Mouse (Mus musculus) CH12.LX (cell line): ENCODE data around the gene Slc6a17. TPM values are rescaled to one million over a fixed set of nuclear protein-coding genes. Genes with fewer than 3 reads are reported as not detected.

Experiments used
- DNase-seq: peaks from one replicate; pipeline ENCODE4 v3.0.0-alpha.2; 2013; ENCODE audit errors: extremely low read depth
- H3K27ac ChIP-seq: 2 replicates; pipeline ENCODE4 v1.5.1; 2012; ENCODE audit warnings: low read depth, mild to moderate bottlenecking, control low read depth, moderate library complexity; ENCODE audit not compliant: insufficient read depth
- H3K27me3 ChIP-seq: replicated peaks from 2 replicates; pipeline ENCODE3; 2012; ENCODE audit warnings: inconsistent platforms
- H3K36me3 ChIP-seq, 2 experiments: replicated peaks in 1 of 2; 2 replicates each; pipeline versions ENCODE3 to v1.6.1; 2012; ENCODE audit warnings: inconsistent platforms in 1 of 2, low read length in 1 of 2, mild to moderate bottlenecking in 1 of 2, mixed read lengths in 1 of 2, moderate library complexity in 1 of 2; ENCODE audit not compliant: control insufficient read depth in 1 of 2, insufficient read depth in 1 of 2
- H3K4me1 ChIP-seq, 2 experiments: 2 replicates each; pipeline ENCODE4 v1.6.1; 2012; ENCODE audit warnings: inconsistent platforms in 1 of 2, moderate library complexity in 1 of 2; ENCODE audit not compliant: insufficient read depth in 2 of 2, control insufficient read depth in 1 of 2
- H3K4me2 ChIP-seq: 2 replicates; pipeline ENCODE4 v1.6.1; 2012; ENCODE audit warnings: low read depth, mild to moderate bottlenecking, control low read depth; ENCODE audit not compliant: poor library complexity, insufficient read depth, severe bottlenecking
- H3K4me3 ChIP-seq, 3 experiments: fragments of 150-350 bp in 1 of 3; sonication (generic) in 1 of 3; replicated peaks in 1 of 3; 2 replicates each; pipeline versions ENCODE3 to v1.5.1; 2011 to 2012; ENCODE audit warnings: low read depth in 2 of 3, low read length in 2 of 3, mild to moderate bottlenecking in 2 of 3, moderate library complexity in 2 of 3, control low read depth in 1 of 3, improper control_type of control experiment in 1 of 3, inconsistent platforms in 1 of 3, mixed read lengths in 1 of 3; ENCODE audit not compliant: poor library complexity in 1 of 3
- H3K79me2 ChIP-seq: replicated peaks from 2 replicates; pipeline ENCODE4 v1.6.1; 2012; ENCODE audit warnings: mild to moderate bottlenecking, moderate library complexity; ENCODE audit not compliant: control insufficient read depth, poor library complexity, insufficient read depth, severe bottlenecking; ENCODE audit errors: extremely low read depth
- H3K9ac ChIP-seq: 2 replicates; pipeline ENCODE4 v1.6.1; 2012; ENCODE audit warnings: low read depth, mild to moderate bottlenecking, control low read depth, moderate library complexity; ENCODE audit not compliant: insufficient read depth
- H3K9me3 ChIP-seq: replicated peaks from 2 replicates; pipeline ENCODE3; 2012; ENCODE audit warnings: low read length, inconsistent platforms, mixed read lengths
- BHLHE40 ChIP-seq: IDR thresholded peaks from 2 replicates; pipeline ENCODE4 v1.6.1; 2011; ENCODE audit warnings: mild to moderate bottlenecking, low read depth, low read length, improper control_type of control experiment
- CHD2 ChIP-seq: IDR thresholded peaks from 2 replicates; pipeline ENCODE4 v1.6.1; 2011; ENCODE audit warnings: low read length, improper control_type of control experiment
- CTCF ChIP-seq, 2 experiments: IDR thresholded peaks in 1 of 2; conservative IDR thresholded peaks in 1 of 2; 2 replicates each; pipeline ENCODE4 v1.5.1; 2011 to 2012; ENCODE audit warnings: low read depth in 2 of 2, low read length in 2 of 2, improper control_type of control experiment in 1 of 2, inconsistent platforms in 1 of 2, mild to moderate bottlenecking in 1 of 2, moderate library complexity in 1 of 2
- ELF1 ChIP-seq: IDR thresholded peaks from 2 replicates; pipeline ENCODE4 v1.6.1; 2014; ENCODE audit warnings: low read depth, mild to moderate bottlenecking, inconsistent platforms, low read length, improper control_type of control experiment
- EP300 ChIP-seq: IDR thresholded peaks from 2 replicates; pipeline ENCODE4 v1.6.1; 2011; ENCODE audit warnings: low read length, improper control_type of control experiment
- JUND ChIP-seq: conservative IDR thresholded peaks from 2 replicates; pipeline ENCODE4 v1.6.1; 2011; ENCODE audit warnings: low read depth, low read length, improper control_type of control experiment
- KAT2A ChIP-seq: IDR thresholded peaks from 2 replicates; pipeline ENCODE4 v1.6.1; 2012; ENCODE audit warnings: low read length, improper control_type of control experiment, inconsistent platforms; ENCODE audit not compliant: insufficient replicate concordance
- MAFK ChIP-seq: IDR thresholded peaks from 2 replicates; pipeline ENCODE4 v1.6.1; 2011; ENCODE audit warnings: low read length, improper control_type of control experiment; ENCODE audit not compliant: insufficient replicate concordance
- MAX ChIP-seq: IDR thresholded peaks from 2 replicates; pipeline ENCODE4 v1.6.1; 2011; ENCODE audit warnings: low read length, improper control_type of control experiment
- MAZ ChIP-seq: IDR thresholded peaks from 2 replicates; pipeline ENCODE4 v1.6.1; 2012; ENCODE audit warnings: low read depth, mild to moderate bottlenecking, inconsistent platforms, low read length, improper control_type of control experiment, moderate library complexity
- MEF2A ChIP-seq: IDR thresholded peaks from 2 replicates; pipeline ENCODE4 v1.6.1; 2014; ENCODE audit warnings: low read depth, mild to moderate bottlenecking, inconsistent platforms, low read length, improper control_type of control experiment, borderline replicate concordance
- MXI1 ChIP-seq: IDR thresholded peaks from 2 replicates; pipeline ENCODE4 v1.6.1; 2011; ENCODE audit warnings: mild to moderate bottlenecking, low read depth, low read length, improper control_type of control experiment
- MYC ChIP-seq: IDR thresholded peaks from 2 replicates; pipeline ENCODE4 v1.6.1; 2011; ENCODE audit warnings: low read depth, mild to moderate bottlenecking, improper control_type of control experiment, low read length
- NELFE ChIP-seq: IDR thresholded peaks from 2 replicates; pipeline ENCODE4 v1.6.1; 2011; ENCODE audit warnings: low read depth, low read length, improper control_type of control experiment
- NRF1 ChIP-seq: IDR thresholded peaks from 2 replicates; pipeline ENCODE4 v1.6.1; 2014; ENCODE audit warnings: low read depth, mild to moderate bottlenecking, inconsistent platforms, low read length, improper control_type of control experiment, moderate library complexity
- RAD21 ChIP-seq: IDR thresholded peaks from 2 replicates; pipeline ENCODE4 v1.6.1; 2011; ENCODE audit warnings: low read depth, mild to moderate bottlenecking, low read length, improper control_type of control experiment, moderate library complexity
- RCOR1 ChIP-seq: conservative IDR thresholded peaks from 2 replicates; pipeline ENCODE4 v1.6.1; 2012; ENCODE audit warnings: low read depth, mild to moderate bottlenecking, inconsistent platforms, low read length, improper control_type of control experiment
- TBP ChIP-seq: conservative IDR thresholded peaks from 2 replicates; pipeline ENCODE4 v1.6.1; 2011; ENCODE audit warnings: low read depth, low read length, improper control_type of control experiment
- TCF12 ChIP-seq: IDR thresholded peaks from 2 replicates; pipeline ENCODE4 v1.6.1; 2014; ENCODE audit warnings: low read depth, mild to moderate bottlenecking, inconsistent platforms, low read length, improper control_type of control experiment
- USF1 ChIP-seq: IDR thresholded peaks from 2 replicates; pipeline ENCODE4 v1.6.1; 2014; ENCODE audit warnings: low read depth, mild to moderate bottlenecking, inconsistent platforms, low read length, improper control_type of control experiment
- USF2 ChIP-seq: conservative IDR thresholded peaks from 2 replicates; pipeline ENCODE4 v1.6.1; 2011; ENCODE audit warnings: low read depth, low read length, improper control_type of control experiment
- ZKSCAN1 ChIP-seq: IDR thresholded peaks from 2 replicates; pipeline ENCODE4 v1.6.1; 2012; ENCODE audit warnings: low read depth, inconsistent platforms, low read length, improper control_type of control experiment, borderline replicate concordance
- ZNF384 ChIP-seq: IDR thresholded peaks from 2 replicates; pipeline ENCODE4 v1.6.1; 2012; ENCODE audit warnings: low read depth, low read length, improper control_type of control experiment, inconsistent platforms
- dilution Hi-C: fragments of 300-500 bp; cut with MboI; formaldehyde crosslinking; loops from 2 replicates; pipeline ENCODE4 v1.14.3; 2020; ENCODE audit warnings: low sequenced_read_pairs; ENCODE audit not compliant: extremely low pct_unique_long_range_greater_than_20kb, extremely low pct_ligation_motif_present
- in situ Hi-C: fragments of 300-500 bp; cut with MboI; formaldehyde crosslinking; loops from 3 replicates; pipeline ENCODE4 v1.14.3; 2019; ENCODE audit warnings: low sequenced_read_pairs, low pct_ligation_motif_present, low pct_unique_long_range_greater_than_20kb, mixed read lengths
- polyA plus RNA-seq: library from polyadenylated mRNA; unstranded; fragments of >175 nt; gene quantifications from 2 replicates; pipeline ENCODE4 v1.2.1, GENCODE M21; 2012; ENCODE audit warnings: low read depth; ENCODE audit not compliant: insufficient read length
- total RNA-seq, 2 experiments: library from RNA; depleted of rRNA; stranded (reverse); fragments of 300-350 nt in 1 of 2; fragments of >200 nt in 1 of 2; gene quantifications; 2 replicates each; pipeline ENCODE4 v1.2.3; 2012 to 2014

Gene Slc6a17
- total and polyA plus RNA-seq, 3 experiments: not detected

DNA sequence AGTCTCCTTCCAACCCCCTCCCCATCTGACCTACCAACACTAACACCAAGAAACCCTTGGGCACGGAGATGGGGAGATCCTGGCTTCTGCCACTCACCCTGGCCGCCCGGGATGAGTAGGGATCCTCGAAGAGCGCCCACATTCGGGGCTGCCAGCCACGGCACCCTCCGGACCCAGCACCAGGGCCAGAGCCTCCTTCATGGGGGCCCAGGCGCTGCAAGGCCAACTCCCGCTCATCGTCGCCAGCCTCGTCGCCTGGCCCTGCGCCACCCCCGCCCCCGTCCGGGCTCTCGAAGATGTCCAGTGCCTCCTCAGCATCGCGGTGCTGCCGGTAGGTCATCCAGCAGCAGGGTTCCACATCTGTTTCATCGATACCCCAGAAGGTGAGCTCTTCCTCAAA, 59.7 kb downstream of the Slc6a17 start:
- Histone ChIP-seq H3K79me2 (no peaks in the 10 kb centered on the region), H3K4me3 (no peak overlapping the region), H3K4me1 (no peaks in the 10 kb centered on the region), H3K36me3 (no peaks in the 10 kb centered on the region)
- in situ Hi-C loops: no loop called here
- no peak for TF ChIP-seq KAT2A
- TF ChIP-seq ZNF384: no peak
- no peak for TF ChIP-seq USF1
- no peak for TF ChIP-seq MAZ
- TF ChIP-seq EP300: no peak
- TF ChIP-seq RAD21: no peak
- no peak for TF ChIP-seq TBP
- TF ChIP-seq MAX: no peak
- TF ChIP-seq TCF12: no peak
- TF ChIP-seq RCOR1: no peak
- no peak for TF ChIP-seq NRF1
- TF ChIP-seq, all 38 proteins: peak for 0
- Histone ChIP-seq H3K4me2 (no peak overlapping the region), H3K27ac (no peak overlapping the region), H3K9ac (no peak overlapping the region), H3K9me3 (peaks cover 18% of the 10 kb centered on the region), H3K27me3 (peaks cover 52% of the 10 kb centered on the region)
- no peak for DNase-seq
- dilution Hi-C loops: no loop called here

DNA sequence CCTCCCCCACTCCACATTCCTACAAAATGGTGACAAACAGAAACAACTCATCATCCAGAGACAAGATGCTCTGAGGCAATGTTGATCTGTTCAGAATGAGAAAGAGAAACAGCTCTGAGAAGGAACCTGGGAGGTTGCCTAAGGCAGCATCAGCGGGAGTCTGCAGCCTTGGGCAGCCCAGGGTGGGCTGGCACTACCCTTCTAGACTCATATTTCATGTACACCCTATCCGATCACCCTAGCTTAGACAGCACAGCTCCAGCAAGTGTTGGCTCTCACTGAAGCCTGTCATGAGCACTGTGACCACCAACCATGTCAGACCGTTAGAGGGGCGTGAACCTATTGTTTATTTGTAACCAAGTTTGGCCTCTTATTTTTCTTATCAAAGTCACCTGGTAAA, 63.5 kb downstream of the Slc6a17 start:
- dilution Hi-C loops: no loop called here
- Histone ChIP-seq H3K79me2 (no peaks in the 10 kb centered on the region), H3K27me3 (peaks cover 72% of the 10 kb centered on the region)

DNA sequence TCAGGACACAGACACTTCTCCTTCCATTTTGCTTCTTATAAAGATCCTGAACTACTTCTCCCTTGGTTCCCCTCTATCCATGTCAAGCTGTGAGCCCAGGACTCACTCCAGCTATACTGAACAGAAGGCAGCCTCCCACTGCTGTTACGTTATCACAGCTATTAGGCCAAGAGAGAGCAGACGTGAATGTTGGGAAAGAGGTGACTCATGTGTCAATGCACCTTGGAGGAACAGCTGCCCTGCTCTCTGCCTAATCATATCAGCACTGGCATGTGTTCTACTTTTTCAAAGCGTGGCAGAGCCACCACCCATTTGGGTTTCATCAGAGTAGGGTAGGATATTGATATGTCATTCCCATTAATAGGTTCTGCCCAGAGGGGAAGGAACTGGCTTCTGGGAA, 71.0 kb downstream of the Slc6a17 start:
- Histone ChIP-seq H3K9me3 (no peaks in the 10 kb centered on the region), H3K36me3 (no peaks in the 10 kb centered on the region), H3K4me2 (no peak overlapping the region), H3K79me2 (no peaks in the 10 kb centered on the region), H3K4me1 (peaks cover 6 to 10% of the 10 kb centered on the region in 2 experiments; a peak in 3 of 4 replicates), H3K27ac (no peak overlapping the region), H3K9ac (no peak overlapping the region), H3K27me3 (peaks cover 85% of the 10 kb centered on the region), H3K4me3 (no peak overlapping the region)
- in situ Hi-C loops: no loop called here
- TF ChIP-seq MAX: no peak
- no peak for TF ChIP-seq ZKSCAN1
- no peak for TF ChIP-seq CTCF (conservative IDR thresholded peaks at IDR 0.05 in 1 of 2, IDR thresholded peaks at IDR 0.05 in 1 of 2; ENCODE audit: low read depth in 2 of 2, low read length in 2 of 2)
- no peak for TF ChIP-seq NELFE
- TF ChIP-seq ELF1: no peak
- TF ChIP-seq NRF1: no peak
- TF ChIP-seq TBP: no peak
- TF ChIP-seq MAFK: no peak
- TF ChIP-seq MEF2A: no peak
- no peak for TF ChIP-seq USF2
- TF ChIP-seq CHD2: no peak
- no peak for TF ChIP-seq BHLHE40
- no peak for TF ChIP-seq USF1
- no peak for TF ChIP-seq JUND
- DNase-seq: no peak
- dilution Hi-C loops: no loop called here

More for the DNA sequence above, 63.5 kb downstream of the Slc6a17 start:
- Histone ChIP-seq H3K9me3 (peaks cover 8% of the 10 kb centered on the region), H3K4me1 (peaks cover 0 to 5% of the 10 kb centered on the region in 2 experiments; a peak in 2 of 4 replicates), H3K27ac (no peak overlapping the region), H3K9ac (no peak overlapping the region), H3K4me3 (no peak overlapping the region), H3K36me3 (no peaks in the 10 kb centered on the region), H3K4me2 (no peak overlapping the region)
- no peak for DNase-seq
- TF ChIP-seq MXI1 (no peak), MYC (no peak)
- in situ Hi-C loops: loop anchor here (5.0 kb wide), 1 partner anchor 92 kb away; no protein-coding TSS in a partner anchor
